Mouse (Mus musculus): ENCODE measurements around the gene Tmigd3. TPM values are rescaled to one million over a fixed set of nuclear protein-coding genes. Genes with fewer than 3 reads are reported as not detected.
A peak's percentile ranks its signal among the peaks of the same experiment; 100 is the strongest.

Tmigd3 gene
- total and polyA plus RNA-seq, 3 experiments: 0.05 to 5.5 TPM; not detected in 1

- Histone ChIP-seq H3K9me3 (replicated peaks) (no peaks in the 10 kb centered on the region), H3K4me3 (ENCODE audit: low read depth, low read length) (peak overlapping the region; percentile 98; the same call in 1 of the 2 replicates), H3K4me1 (ENCODE audit: insufficient read depth, low read depth, low read length) (peaks cover 58% of the 10 kb centered on the region), H3K36me3 (replicated peaks) (peaks cover 77% of the 10 kb centered on the region), H3K27me3 (ENCODE audit: insufficient read depth, low read length) (no peaks in the 10 kb centered on the region)
- ATAC-seq (ENCODE audit: extremely low read depth, insufficient number of reproducible peaks, low FRiP score, poor library complexity, severe bottlenecking): no peak
- no peak for DNase-seq (ENCODE audit: low spot score)
- TF ChIP-seq TAL1 (conservative IDR thresholded peaks at IDR 0.05; ENCODE audit: low read depth, low read length): no peak
- no peak for TF ChIP-seq CTCF (IDR thresholded peaks at IDR 0.05; ENCODE audit: low read depth, low read length)
- no peak for TF ChIP-seq GATA1 (IDR thresholded peaks at IDR 0.05; ENCODE audit: borderline replicate concordance, low read length)
- TF ChIP-seq POLR2AphosphoS5 (IDR thresholded peaks at IDR 0.05; ENCODE audit: insufficient replicate concordance, low read depth, low read length): no peak
- TF ChIP-seq GATA2 (IDR thresholded peaks at IDR 0.05; ENCODE audit: borderline replicate concordance, low read depth, low read length): no peak
Observed at GRCm38 (mm10) chr3:105960700-105961099, 90.0 kb downstream of the Tmigd3 start.

- H3K4me3 ChIP-seq (ENCODE audit: low read depth, low read length): no peak overlapping the region
- peaks cover 4% of the 10 kb centered on the region for H3K4me1 ChIP-seq (ENCODE audit: insufficient read depth, low read depth, low read length)
- peaks cover 12% of the 10 kb centered on the region for H3K27me3 ChIP-seq (ENCODE audit: insufficient read depth, low read length)
- ATAC-seq (ENCODE audit: extremely low read depth, insufficient number of reproducible peaks, low FRiP score, poor library complexity, severe bottlenecking) (no peak), DNase-seq (ENCODE audit: low spot score) (no peak)
- H3K36me3 ChIP-seq (replicated peaks): peaks cover 44% of the 10 kb centered on the region
- H3K9me3 ChIP-seq (replicated peaks): no peaks in the 10 kb centered on the region
- TF ChIP-seq GATA2 (IDR thresholded peaks at IDR 0.05; ENCODE audit: borderline replicate concordance, low read depth, low read length): no peak
- no peak for TF ChIP-seq TAL1 (conservative IDR thresholded peaks at IDR 0.05; ENCODE audit: low read depth, low read length)
- no peak for TF ChIP-seq POLR2AphosphoS5 (IDR thresholded peaks at IDR 0.05; ENCODE audit: insufficient replicate concordance, low read depth, low read length)
- TF ChIP-seq GATA1 (IDR thresholded peaks at IDR 0.05; ENCODE audit: borderline replicate concordance, low read length): no peak
- TF ChIP-seq CTCF (IDR thresholded peaks at IDR 0.05; ENCODE audit: low read depth, low read length): no peak
Observed at GRCm38 (mm10) chr3:105971831-105972446, 101.2 kb downstream of the Tmigd3 start.

GRCm38 (mm10) chr3:105973411-105973810, 102.7 kb downstream of the Tmigd3 start, which contains the start of gene Ovgp1:
Ovgp1 (plus strand) TSS chr3:105973711.
- H3K36me3 ChIP-seq (replicated peaks): peaks cover 32% of the 10 kb centered on the region
- TF ChIP-seq TAL1 (conservative IDR thresholded peaks at IDR 0.05; ENCODE audit: low read depth, low read length): no peak
- no peak for TF ChIP-seq GATA1 (IDR thresholded peaks at IDR 0.05; ENCODE audit: borderline replicate concordance, low read length)
- peaks cover 20% of the 10 kb centered on the region for H3K27me3 ChIP-seq (ENCODE audit: insufficient read depth, low read length)
- H3K4me1 ChIP-seq (ENCODE audit: insufficient read depth, low read depth, low read length): no peaks in the 10 kb centered on the region; the same call in 1 of the 2 replicates
- H3K9me3 ChIP-seq (replicated peaks): no peaks in the 10 kb centered on the region
- no peak for ATAC-seq (ENCODE audit: extremely low read depth, insufficient number of reproducible peaks, low FRiP score, poor library complexity, severe bottlenecking)
- H3K4me3 ChIP-seq (ENCODE audit: low read depth, low read length): no peak within 1 kb of the TSS
- DNase-seq (ENCODE audit: low spot score): no peak

Other genes with a start within 250 kb of the Tmigd3 start
- gene Ddx20, start 183.3 kb upstream of the Tmigd3 start, total RNA-seq (2014; fragmentation: Nextera tagmentation): 32.2 and 34.1 TPM in 2 replicates
- gene Ddx20, start 183.3 kb upstream of the Tmigd3 start, total RNA-seq (2017): 70.5 and 75.5 TPM in 2 replicates
- gene Ddx20, start 183.3 kb upstream of the Tmigd3 start, polyA plus RNA-seq (2012): 13.9 and 16.1 TPM in 2 replicates
- gene Inka2, start 166.3 kb upstream of the Tmigd3 start, total RNA-seq (2014; fragmentation: Nextera tagmentation): 1.6 and 4.6 TPM in 2 replicates
- gene Inka2, start 166.3 kb upstream of the Tmigd3 start, total RNA-seq (2017): 3.0 and 3.8 TPM in 2 replicates
- gene Inka2, start 166.3 kb upstream of the Tmigd3 start, polyA plus RNA-seq (2012): 1.9 and 2.2 TPM in 2 replicates
- gene Rap1a, start 69.6 kb upstream of the Tmigd3 start, total RNA-seq (2014; fragmentation: Nextera tagmentation): 97.7 and 124 TPM in 2 replicates
- gene Rap1a, start 69.6 kb upstream of the Tmigd3 start, total RNA-seq (2017): 105 and 121 TPM in 2 replicates
- gene Rap1a, start 69.6 kb upstream of the Tmigd3 start, polyA plus RNA-seq (2012): 11.5 and 17.7 TPM in 2 replicates
- 1.4 TPM in 1 of 2 replicates, not detected in the other for gene Adora3, start within 50 bp of the Tmigd3 start, total RNA-seq (2014; fragmentation: Nextera tagmentation)
- 17.4 and 19.3 TPM in 2 replicates for gene Adora3, start within 50 bp of the Tmigd3 start, total RNA-seq (2017)
- not detected in 2 replicates for gene Adora3, start within 50 bp of the Tmigd3 start, polyA plus RNA-seq (2012)
- 34.4 and 36.8 TPM in 2 replicates for gene I830077J02Rik, start 61.8 kb downstream of the Tmigd3 start, total RNA-seq (2014; fragmentation: Nextera tagmentation)
- gene I830077J02Rik, start 61.8 kb downstream of the Tmigd3 start, total RNA-seq (2017): 32.6 and 33.1 TPM in 2 replicates
- 0.98 and 1.6 TPM in 2 replicates for gene I830077J02Rik, start 61.8 kb downstream of the Tmigd3 start, polyA plus RNA-seq (2012)
- gene Wdr77, start 88.5 kb downstream of the Tmigd3 start, total RNA-seq (2014; fragmentation: Nextera tagmentation): 59.9 and 68.9 TPM in 2 replicates
- gene Wdr77, start 88.5 kb downstream of the Tmigd3 start, total RNA-seq (2017): 42.7 and 45.2 TPM in 2 replicates
- 60.0 and 68.1 TPM in 2 replicates for gene Wdr77, start 88.5 kb downstream of the Tmigd3 start, polyA plus RNA-seq (2012)
- gene Atp5f1, start 89.2 kb downstream of the Tmigd3 start, total RNA-seq (2014; fragmentation: Nextera tagmentation): 239 and 247 TPM in 2 replicates
- 853 and 891 TPM in 2 replicates for gene Atp5f1, start 89.2 kb downstream of the Tmigd3 start, total RNA-seq (2017)
- gene Atp5f1, start 89.2 kb downstream of the Tmigd3 start, polyA plus RNA-seq (2012): 110 and 140 TPM in 2 replicates
- gene Ovgp1, start 102.8 kb downstream of the Tmigd3 start, total RNA-seq (2014; fragmentation: Nextera tagmentation): 2.8 and 3.4 TPM in 2 replicates
- 0.33 and 1.0 TPM in 2 replicates for gene Ovgp1, start 102.8 kb downstream of the Tmigd3 start, total RNA-seq (2017)
- 0.13 and 0.22 TPM in 2 replicates for gene Ovgp1, start 102.8 kb downstream of the Tmigd3 start, polyA plus RNA-seq (2012)
- gene Pifo, start 143.7 kb downstream of the Tmigd3 start, total RNA-seq (2014; fragmentation: Nextera tagmentation): not detected in 2 replicates
- gene Pifo, start 143.7 kb downstream of the Tmigd3 start, total RNA-seq (2017): not detected in 2 replicates
- gene Pifo, start 143.7 kb downstream of the Tmigd3 start, polyA plus RNA-seq (2012): not detected in 2 replicates
- gene Chil5, start 161.9 kb downstream of the Tmigd3 start, total RNA-seq (2014; fragmentation: Nextera tagmentation): not detected in 2 replicates
- not detected in 2 replicates for gene Chil5, start 161.9 kb downstream of the Tmigd3 start, total RNA-seq (2017)
- gene Chil5, start 161.9 kb downstream of the Tmigd3 start, polyA plus RNA-seq (2012): not detected in 2 replicates
- not detected in 2 replicates for gene Chia1, start 242.3 kb downstream of the Tmigd3 start, total RNA-seq (2014; fragmentation: Nextera tagmentation)
- gene Chia1, start 242.3 kb downstream of the Tmigd3 start, total RNA-seq (2017): not detected in 2 replicates
- not detected in 2 replicates for gene Chia1, start 242.3 kb downstream of the Tmigd3 start, polyA plus RNA-seq (2012)

All from G1E (cell line).